Mouse (Mus musculus): ENCODE data around the gene Higd1a.

- TF ChIP-seq CTCF (IDR thresholded peaks at IDR 0.05; ENCODE audit: extremely low read depth, insufficient read depth, insufficient read length, insufficient replicate concordance) (no peak), POLR2A (IDR thresholded peaks at IDR 0.05; ENCODE audit: low read depth, low read length) (no peak)
These were observed 50.6 kb downstream of the Higd1a start for GRCm38 (mm10) chr9:121807546-121807945.
